15 mouse cellular contexts compared by ENCODE assay signal in the genomic region with DNA sequence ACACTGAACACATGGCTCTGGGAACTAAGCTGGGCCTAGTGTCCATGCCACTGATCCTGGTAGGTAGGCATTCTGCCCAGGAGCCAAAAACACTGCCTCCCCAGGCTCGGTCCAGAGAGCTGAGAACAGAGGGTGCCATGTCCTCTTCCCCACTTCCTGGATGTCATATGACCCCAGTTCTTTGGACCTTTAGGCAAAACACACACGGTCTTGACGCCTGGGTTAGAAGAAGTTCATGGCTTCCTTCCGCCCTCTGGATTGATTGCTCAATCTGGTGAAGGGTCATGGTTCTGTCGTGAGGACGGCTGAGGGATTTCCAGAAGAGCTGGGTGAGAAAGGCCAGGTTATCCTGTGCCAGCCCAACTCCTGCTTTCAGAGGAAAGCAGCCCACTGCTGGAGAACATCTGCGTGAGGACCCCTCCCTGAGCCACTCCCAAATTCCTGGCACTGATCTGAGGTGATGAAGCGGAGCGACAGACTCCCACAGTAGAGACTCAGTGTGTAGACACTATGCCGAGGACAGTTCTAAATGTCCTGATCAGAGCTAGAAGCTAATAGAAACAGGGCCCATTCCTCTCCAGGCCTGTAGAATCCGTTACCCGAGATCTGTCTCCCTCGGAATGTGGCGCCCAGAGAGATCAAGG. TPM values are rescaled to one million over a fixed set of nuclear protein-coding genes. Genes with fewer than 3 reads are reported as not detected.
A peak's percentile ranks its signal among the peaks of the same experiment; 100 is the strongest.
DNase-seq lines count a peak whose midpoint lies in the region; ATAC-seq lines count a peak whose summit lies in the region.
"Had no signal": no experiment of that assay in that cellular context is flagged by ENCODE, and none has a peak within 500 bp of the region (broad histone marks: within the 10 kb centered on the region; RNA-seq: fewer than 3 reads in every experiment).

No protein-coding gene starts in this region.

- no peak for ATAC-seq in liver, embryonic 13.5 days (ENCODE audit: low read depth)
- ATAC-seq in liver, embryonic 12.5 days: no peak
- ATAC-seq in megakaryocyte progenitor cell, adult 5-6 weeks (replicated peaks; ENCODE audit: poor library complexity): peak; percentile 28; the same call in 1 of the 2 replicates
- ATAC-seq in forebrain, embryonic 12.5 days (ENCODE audit: low FRiP score): no peak
- ATAC-seq: forebrain, embryonic 16.5 days had no signal

- no peak overlapping the region for H3K4me2 ChIP-seq in liver, embryonic 13.5 days
- no peak overlapping the region for H3K4me2 ChIP-seq in liver, embryonic 12.5 days
- H3K4me2 ChIP-seq in forebrain, embryonic 12.5 days: no peak overlapping the region
- H3K4me2 ChIP-seq: hindbrain, embryonic 14.5 days had no signal

- no peaks in the 10 kb centered on the region for H3K27me3 ChIP-seq in liver, embryonic 13.5 days
- no peaks in the 10 kb centered on the region for H3K27me3 ChIP-seq in liver, embryonic 12.5 days (replicated peaks)
- no peaks in the 10 kb centered on the region for H3K27me3 ChIP-seq in forebrain, embryonic 12.5 days

- H3K27ac ChIP-seq in liver, embryonic 13.5 days: peak overlapping the region; percentile 3; the same call in 1 of the 2 replicates
- no peak overlapping the region for H3K27ac ChIP-seq in liver, embryonic 12.5 days
- H3K27ac ChIP-seq in forebrain, embryonic 12.5 days: no peak overlapping the region
- H3K27ac ChIP-seq: heart, embryonic 10.5 days; hindbrain, embryonic 14.5 days; midbrain, embryonic 10.5 days had no signal

- no peak for DNase-seq in liver, embryonic 13.5 days
- peak; percentile 56 for DNase-seq in adrenal gland, postnatal 36 days
- DNase-seq in kidney, adult 8-10 months: peak; percentile 81 to 89
- no peak for DNase-seq in layer of hippocampus, postnatal 10 days (ENCODE audit: low spot score in 2 of 2)
- DNase-seq in embryo, embryonic 11 days: no peak
- DNase-seq: cerebellum, adult 9-10 months; layer of hippocampus, adult 9-11 months; right cerebral cortex, adult 18-20 months had no signal

- peaks cover 24% of the 10 kb centered on the region for H3K36me3 ChIP-seq in liver, embryonic 13.5 days
- H3K36me3 ChIP-seq in liver, embryonic 12.5 days: peaks cover 55% of the 10 kb centered on the region
- peaks cover 60% of the 10 kb centered on the region for H3K36me3 ChIP-seq in forebrain, embryonic 12.5 days (replicated peaks)

- H3K4me3 ChIP-seq in liver, embryonic 13.5 days (replicated peaks): no peak overlapping the region
- no peak overlapping the region for H3K4me3 ChIP-seq in liver, embryonic 12.5 days
- no peak overlapping the region for H3K4me3 ChIP-seq in forebrain, embryonic 12.5 days (replicated peaks)
- H3K4me3 ChIP-seq: heart, embryonic 10.5 days; midbrain, embryonic 10.5 days had no signal

- H3K4me1 ChIP-seq in liver, embryonic 13.5 days (replicated peaks): peaks cover 8% of the 10 kb centered on the region; the same call in 1 of the 2 replicates
- peaks cover 13% of the 10 kb centered on the region; the same call in 1 of the 2 replicates for H3K4me1 ChIP-seq in liver, embryonic 12.5 days
- no peaks in the 10 kb centered on the region for H3K4me1 ChIP-seq in forebrain, embryonic 12.5 days

- WGBS in liver, embryonic 13.5 days (ENCODE audit: insufficient replicate concordance): 65% methylated on average over 14 of the region's 14 CpGs
- WGBS in liver, embryonic 12.5 days (ENCODE audit: insufficient replicate concordance): 66% methylated on average over 14 of the region's 14 CpGs
- 87% methylated on average over 14 of the region's 14 CpGs for WGBS in forebrain, embryonic 12.5 days

- H3K9ac ChIP-seq in liver, embryonic 13.5 days: no peak overlapping the region
- H3K9ac ChIP-seq in liver, embryonic 12.5 days: no peak overlapping the region
- no peak overlapping the region for H3K9ac ChIP-seq in forebrain, embryonic 12.5 days
- H3K9ac ChIP-seq: hindbrain, embryonic 14.5 days had no signal

- H3K9me3 ChIP-seq in liver, embryonic 13.5 days (replicated peaks): no peaks in the 10 kb centered on the region
- no peaks in the 10 kb centered on the region for H3K9me3 ChIP-seq in liver, embryonic 12.5 days (replicated peaks)
- no peaks in the 10 kb centered on the region for H3K9me3 ChIP-seq in forebrain, embryonic 12.5 days
- H3K9me3 ChIP-seq: heart, embryonic 10.5 days; midbrain, embryonic 10.5 days had no signal

RNA-seq across cellular contexts. Expression of gene Cygb, which starts 28.5 kb away (rescaled TPM):
- 0.60 and 0.70 TPM in 2 replicates for polyA plus RNA-seq in liver, embryonic 13.5 days (2015; fragmentation: Nextera tagmentation; extraction: Ambion mirVana)
- 0.83 and 1.2 TPM in 2 replicates for polyA plus RNA-seq in liver, embryonic 12.5 days (2016; fragmentation: Nextera tagmentation; extraction: Ambion mirVana)
- 10 to 100 TPM; 25.0 to 36.5 TPM for total RNA-seq in adrenal gland, postnatal 36 days (2021)
- not detected in 2 replicates for total RNA-seq in megakaryocyte progenitor cell, adult 5-6 weeks (2015)
- not detected in 2 replicates for total RNA-seq in megakaryocyte progenitor cell, adult 5-6 weeks (2017)
- total RNA-seq in layer of hippocampus, postnatal 10 days (2021): 10 to 100 TPM; 33.0 to 42.3 TPM
- polyA plus RNA-seq in forebrain, embryonic 12.5 days (2016; fragmentation: Nextera tagmentation; extraction: Ambion mirVana): 4.2 and 4.3 TPM in 2 replicates

RNA-seq across cellular contexts. Expression of gene Prcd, which starts 29.3 kb away (rescaled TPM):
- 0.31 and 0.33 TPM in 2 replicates for polyA plus RNA-seq in liver, embryonic 13.5 days (2015; fragmentation: Nextera tagmentation; extraction: Ambion mirVana)
- 0.19 and 0.41 TPM in 2 replicates for polyA plus RNA-seq in liver, embryonic 12.5 days (2016; fragmentation: Nextera tagmentation; extraction: Ambion mirVana)
- 10 to 100 TPM in 1 of 2 experiments, 1 to 10 TPM in 1; 9.6 to 14.1 TPM for total RNA-seq in adrenal gland, postnatal 36 days (2021)
- total RNA-seq in megakaryocyte progenitor cell, adult 5-6 weeks (2015): 0.47 TPM in 1 of 2 replicates, not detected in the other
- 0.17 TPM in 1 of 2 replicates, not detected in the other for total RNA-seq in megakaryocyte progenitor cell, adult 5-6 weeks (2017)
- total RNA-seq in layer of hippocampus, postnatal 10 days (2021): 1 to 10 TPM; 3.4 to 3.8 TPM
- 0.76 and 1.3 TPM in 2 replicates for polyA plus RNA-seq in forebrain, embryonic 12.5 days (2016; fragmentation: Nextera tagmentation; extraction: Ambion mirVana)

RNA-seq across cellular contexts. Expression of gene Rhbdf2, which starts 55.8 kb away (rescaled TPM):
- polyA plus RNA-seq in liver, embryonic 13.5 days (2015; fragmentation: Nextera tagmentation; extraction: Ambion mirVana): 5.8 and 6.6 TPM in 2 replicates
- 8.0 and 8.5 TPM in 2 replicates for polyA plus RNA-seq in liver, embryonic 12.5 days (2016; fragmentation: Nextera tagmentation; extraction: Ambion mirVana)
- total RNA-seq in adrenal gland, postnatal 36 days (2021): 10 to 100 TPM; 12.5 to 17.5 TPM
- total RNA-seq in megakaryocyte progenitor cell, adult 5-6 weeks (2015): 3.7 and 4.9 TPM in 2 replicates
- 2.7 and 3.5 TPM in 2 replicates for total RNA-seq in megakaryocyte progenitor cell, adult 5-6 weeks (2017)
- total RNA-seq in layer of hippocampus, postnatal 10 days (2021): 1 to 10 TPM in 1 of 2 experiments, under 1 TPM in 1; 0.94 to 1.5 TPM
- 1.4 and 1.9 TPM in 2 replicates for polyA plus RNA-seq in forebrain, embryonic 12.5 days (2016; fragmentation: Nextera tagmentation; extraction: Ambion mirVana)

Comparison
In these comparisons a context has a peak if more than half of its experiments do, and no peak if none do; other contexts are left out.
1. DNase-seq: peak in adrenal gland, postnatal 36 days (2 of 2) and kidney, adult 8-10 months (2 of 2); none in liver, embryonic 13.5 days (single experiment), layer of hippocampus, postnatal 10 days (0 of 2) and embryo, embryonic 11 days (single experiment).
2. RNA of gene Cygb, which starts 28.5 kb away (total RNA-seq): 33.0 to 42.3 TPM in layer of hippocampus, postnatal 10 days and 25.0 to 36.5 TPM in adrenal gland, postnatal 36 days; not detected in megakaryocyte progenitor cell, adult 5-6 weeks; every median in the first group is over 10 times any median in the second.